Mouse (Mus musculus) CD4-positive, CD25-positive, alpha-beta regulatory T cell (primary cell): ENCODE data around the gene Scaf4. TPM values are rescaled to one million over a fixed set of nuclear protein-coding genes. Genes with fewer than 3 reads are reported as not detected.

ENCODE experiments used
- polyA plus RNA-seq: library from polyadenylated mRNA; unstranded; fragments of 100-300 nt; shearing (Covaris generic); gene quantifications from one replicate; pipeline ENCODE4 v1.2.1, GENCODE M21; 2017

Gene Scaf4
- 80.0 TPM for polyA plus RNA-seq

GRCm38 (mm10) chr16:90283905-90284891 is at the start of gene Scaf4:
Scaf4 (minus strand) TSS chr16:90284503.

GRCm38 (mm10) chr16:90220026-90220891 is 64.0 kb downstream of the Scaf4 start, which contains the start of gene Sod1:
Sod1 (plus strand) TSS chr16:90220754.

Other genes starting within 250 kb of the Scaf4 start
- 33.7 TPM for gene Tiam1, start 140.7 kb downstream of the Scaf4 start, polyA plus RNA-seq
- gene Sod1, start 63.7 kb downstream of the Scaf4 start, polyA plus RNA-seq, result 84.3 TPM
- gene Hunk, start 101.5 kb upstream of the Scaf4 start, polyA plus RNA-seq, result 0.07 TPM